Mouse (Mus musculus): Measurements from ENCODE around the gene Fam129a. TPM values are rescaled to one million over a fixed set of nuclear protein-coding genes. Genes with fewer than 3 reads are reported as not detected.

Gene Fam129a
- polyA plus RNA-seq, 1 experiment from 2014 or later = 1.3 TPM

- Histone ChIP-seq H3K27me3 (ENCODE audit: control insufficient read depth, insufficient read depth, low read length) (no peaks in the 10 kb centered on the region), H3K9me3 (ENCODE audit: control insufficient read depth, low read length) (no peaks in the 10 kb centered on the region), H3K36me3 (ENCODE audit: control insufficient read depth, insufficient read depth, low read length) (no peaks in the 10 kb centered on the region), H3K27ac (ENCODE audit: low read depth, low read length) (no peak overlapping the region), H3K4me1 (replicated peaks; ENCODE audit: control insufficient read depth, insufficient read depth, low read length) (0 out of 2 replicates have a peak, but pooled peaks cover 1% of the 10 kb centered on the region), H3K4me3 (ENCODE audit: low read depth, low read length) (no peak overlapping the region), H3K4me2 (ENCODE audit: low read depth, low read length, severe bottlenecking) (no peak overlapping the region), H3K9ac (ENCODE audit: low read length) (no peak overlapping the region)
- ATAC-seq (replicated peaks; ENCODE audit: low FRiP score) (no peak), DNase-seq (ENCODE audit: low spot score) (no peak)
- WGBS = 86% methylated on average over 7 of the region's 7 CpGs
These were observed 140.1 kb downstream of the Fam129a start for GRCm38 (mm10) chr1:151711062-151711461.

GRCm38 (mm10) chr1:151712664-151713063 lies 141.7 kb downstream of the Fam129a start:
- H3K4me3 ChIP-seq (ENCODE audit: low read depth, low read length) = no peak overlapping the region
- 0 out of 2 replicates have a peak, but pooled peaks cover 2% of the 10 kb centered on the region for H3K4me1 ChIP-seq (replicated peaks; ENCODE audit: control insufficient read depth, insufficient read depth, low read length)
- ATAC-seq (replicated peaks; ENCODE audit: low FRiP score) = no peak
- no peak for DNase-seq (ENCODE audit: low spot score)
- no peaks in the 10 kb centered on the region for H3K9me3 ChIP-seq (ENCODE audit: control insufficient read depth, low read length)
- H3K27me3 ChIP-seq (ENCODE audit: control insufficient read depth, insufficient read depth, low read length) = no peaks in the 10 kb centered on the region
- WGBS = 43% methylated on average over 5 of the region's 5 CpGs
- H3K36me3 ChIP-seq (ENCODE audit: control insufficient read depth, insufficient read depth, low read length) = no peaks in the 10 kb centered on the region
- H3K27ac ChIP-seq (ENCODE audit: low read depth, low read length) = no peak overlapping the region
- H3K4me2 ChIP-seq (ENCODE audit: low read depth, low read length, severe bottlenecking) = no peak overlapping the region
- no peak overlapping the region for H3K9ac ChIP-seq (ENCODE audit: low read length)

- Histone ChIP-seq H3K4me2 (ENCODE audit: low read depth, low read length, severe bottlenecking) (no peak overlapping the region), H3K9ac (ENCODE audit: low read length) (no peak overlapping the region), H3K27ac (ENCODE audit: low read depth, low read length) (no peak overlapping the region), H3K27me3 (ENCODE audit: control insufficient read depth, insufficient read depth, low read length) (no peaks in the 10 kb centered on the region), H3K36me3 (ENCODE audit: control insufficient read depth, insufficient read depth, low read length) (no peaks in the 10 kb centered on the region), H3K9me3 (ENCODE audit: control insufficient read depth, low read length) (no peaks in the 10 kb centered on the region), H3K4me3 (ENCODE audit: low read depth, low read length) (no peak overlapping the region), H3K4me1 (replicated peaks; ENCODE audit: control insufficient read depth, insufficient read depth, low read length) (0 out of 2 replicates have a peak, but pooled peaks cover 2% of the 10 kb centered on the region)
- ATAC-seq (replicated peaks; ENCODE audit: low FRiP score) = no peak
- DNase-seq (ENCODE audit: low spot score) = no peak
These were observed 142.6 kb downstream of the Fam129a start for GRCm38 (mm10) chr1:151713622-151714021.

GRCm38 (mm10) chr1:151716024-151716710 lies 145.2 kb downstream of the Fam129a start:
- ATAC-seq (replicated peaks; ENCODE audit: low FRiP score) (no peak), DNase-seq (ENCODE audit: low spot score) (no peak)
- H3K36me3 ChIP-seq (ENCODE audit: control insufficient read depth, insufficient read depth, low read length) = no peaks in the 10 kb centered on the region
- no peak overlapping the region for H3K4me3 ChIP-seq (ENCODE audit: low read depth, low read length)
- no peak overlapping the region for H3K27ac ChIP-seq (ENCODE audit: low read depth, low read length)
- H3K4me1 ChIP-seq (replicated peaks; ENCODE audit: control insufficient read depth, insufficient read depth, low read length) = 0 out of 2 replicates have a peak, but pooled peaks cover 2% of the 10 kb centered on the region
- 77% methylated on average over 11 of the region's 11 CpGs for WGBS
- no peak overlapping the region for H3K9ac ChIP-seq (ENCODE audit: low read length)
- H3K4me2 ChIP-seq (ENCODE audit: low read depth, low read length, severe bottlenecking) = no peak overlapping the region
- no peaks in the 10 kb centered on the region for H3K27me3 ChIP-seq (ENCODE audit: control insufficient read depth, insufficient read depth, low read length)
- H3K9me3 ChIP-seq (ENCODE audit: control insufficient read depth, low read length) = no peaks in the 10 kb centered on the region

- no peak overlapping the region for H3K27ac ChIP-seq (ENCODE audit: low read depth, low read length)
- DNase-seq (ENCODE audit: low spot score) (no peak), ATAC-seq (replicated peaks; ENCODE audit: low FRiP score) (no peak)
- H3K4me2 ChIP-seq (ENCODE audit: low read depth, low read length, severe bottlenecking) = no peak overlapping the region
- H3K27me3 ChIP-seq (ENCODE audit: control insufficient read depth, insufficient read depth, low read length) = no peaks in the 10 kb centered on the region
- 0 out of 2 replicates have a peak, but pooled peaks cover 2% of the 10 kb centered on the region for H3K4me1 ChIP-seq (replicated peaks; ENCODE audit: control insufficient read depth, insufficient read depth, low read length)
- H3K4me3 ChIP-seq (ENCODE audit: low read depth, low read length) = no peak overlapping the region
- H3K36me3 ChIP-seq (ENCODE audit: control insufficient read depth, insufficient read depth, low read length) = no peaks in the 10 kb centered on the region
- H3K9ac ChIP-seq (ENCODE audit: low read length) = no peak overlapping the region
- H3K9me3 ChIP-seq (ENCODE audit: control insufficient read depth, low read length) = no peaks in the 10 kb centered on the region
- 95% methylated on average over 5 of the region's 5 CpGs for WGBS
These were observed 146.6 kb downstream of the Fam129a start for GRCm38 (mm10) chr1:151717624-151718023.

- Histone ChIP-seq H3K9ac (ENCODE audit: low read length) (no peak overlapping the region), H3K4me3 (ENCODE audit: low read depth, low read length) (no peak overlapping the region), H3K27me3 (ENCODE audit: control insufficient read depth, insufficient read depth, low read length) (no peaks in the 10 kb centered on the region), H3K9me3 (ENCODE audit: control insufficient read depth, low read length) (no peaks in the 10 kb centered on the region), H3K27ac (ENCODE audit: low read depth, low read length) (no peak overlapping the region), H3K4me2 (ENCODE audit: low read depth, low read length, severe bottlenecking) (no peak overlapping the region), H3K36me3 (ENCODE audit: control insufficient read depth, insufficient read depth, low read length) (no peaks in the 10 kb centered on the region), H3K4me1 (replicated peaks; ENCODE audit: control insufficient read depth, insufficient read depth, low read length) (0 out of 2 replicates have a peak, but pooled peaks cover 2% of the 10 kb centered on the region)
- ATAC-seq (replicated peaks; ENCODE audit: low FRiP score) (no peak), DNase-seq (ENCODE audit: low spot score) (no peak)
- WGBS = 88% methylated on average over 8 of the region's 8 CpGs
These were observed 147.6 kb downstream of the Fam129a start for GRCm38 (mm10) chr1:151718575-151718974.

- WGBS = 91% methylated on average over 5 of the region's 5 CpGs
These were observed 148.9 kb downstream of the Fam129a start for GRCm38 (mm10) chr1:151719911-151720310.

GRCm38 (mm10) chr1:151720566-151720965 lies 149.6 kb downstream of the Fam129a start:
- Histone ChIP-seq H3K9me3 (ENCODE audit: control insufficient read depth, low read length) (no peaks in the 10 kb centered on the region), H3K4me1 (replicated peaks; ENCODE audit: control insufficient read depth, insufficient read depth, low read length) (0 out of 2 replicates have a peak, but pooled peaks cover 2% of the 10 kb centered on the region), H3K36me3 (ENCODE audit: control insufficient read depth, insufficient read depth, low read length) (no peaks in the 10 kb centered on the region), H3K4me2 (ENCODE audit: low read depth, low read length, severe bottlenecking) (no peak overlapping the region), H3K27ac (ENCODE audit: low read depth, low read length) (no peak overlapping the region), H3K27me3 (ENCODE audit: control insufficient read depth, insufficient read depth, low read length) (no peaks in the 10 kb centered on the region), H3K4me3 (ENCODE audit: low read depth, low read length) (no peak overlapping the region), H3K9ac (ENCODE audit: low read length) (no peak overlapping the region)
- 97% methylated on average over 2 of the region's 2 CpGs for WGBS
- ATAC-seq (replicated peaks; ENCODE audit: low FRiP score) (no peak), DNase-seq (ENCODE audit: low spot score) (no peak)

More at GRCm38 (mm10) chr1:151719911-151720310, 148.9 kb downstream of the Fam129a start:
- Histone ChIP-seq H3K27me3 (ENCODE audit: control insufficient read depth, insufficient read depth, low read length) (no peaks in the 10 kb centered on the region), H3K9me3 (ENCODE audit: control insufficient read depth, low read length) (no peaks in the 10 kb centered on the region), H3K4me3 (ENCODE audit: low read depth, low read length) (no peak overlapping the region), H3K9ac (ENCODE audit: low read length) (no peak overlapping the region), H3K4me1 (replicated peaks; ENCODE audit: control insufficient read depth, insufficient read depth, low read length) (0 out of 2 replicates have a peak, but pooled peaks cover 2% of the 10 kb centered on the region), H3K27ac (ENCODE audit: low read depth, low read length) (no peak overlapping the region), H3K36me3 (ENCODE audit: control insufficient read depth, insufficient read depth, low read length) (no peaks in the 10 kb centered on the region), H3K4me2 (ENCODE audit: low read depth, low read length, severe bottlenecking) (no peak overlapping the region)
- DNase-seq (ENCODE audit: low spot score) (no peak), ATAC-seq (replicated peaks; ENCODE audit: low FRiP score) (no peak)
